Comparison of ENCODE assay signal across 31 mouse cellular contexts in genomic region chr11:70637764-70638163, GRCm38 (mm10). TPM values are rescaled to one million over a fixed set of nuclear protein-coding genes. Genes with fewer than 3 reads are reported as not detected.
DNase-seq lines count a peak whose midpoint lies in the region; ATAC-seq lines count a peak whose summit lies in the region.
"Had no signal": no experiment of that assay in that cellular context is flagged by ENCODE, and none has a peak within 500 bp of the region (broad histone marks: within the 10 kb centered on the region; RNA-seq: fewer than 3 reads in every experiment).

No protein-coding gene starts in this region.

- no peak for DNase-seq in heart, postnatal 36 days
- DNase-seq in liver, embryonic 13.5 days, result no peak
- DNase-seq in kidney, postnatal 36 days, result no peak
- DNase-seq in spleen, postnatal 36 days (ENCODE audit: low spot score in 2 of 2), result no peak
- DNase-seq: adrenal gland, postnatal 10 days; adrenal gland, postnatal 36 days; cerebellum, adult 2 months; cerebellum, adult 9-11 months; cerebellum, postnatal 36 days; gastrocnemius, postnatal 10 days; gastrocnemius, postnatal 36 days; heart, adult 2 months had no signal

- H3K27me3 ChIP-seq in heart, embryonic 15.5 days, result no peaks in the 10 kb centered on the region
- no peaks in the 10 kb centered on the region for H3K27me3 ChIP-seq in megakaryocyte, embryonic 14.5 days (replicated peaks)
- H3K27me3 ChIP-seq in liver, embryonic 13.5 days, result no peaks in the 10 kb centered on the region
- H3K27me3 ChIP-seq in liver, embryonic 16.5 days (ENCODE audit: control insufficient read depth, insufficient read depth, low read depth, low read length), result no peaks in the 10 kb centered on the region
- H3K27me3 ChIP-seq: forebrain, embryonic 13.5 days; Patski had no signal

- peaks cover 9% of the 10 kb centered on the region for H3K4me1 ChIP-seq in heart, embryonic 15.5 days (replicated peaks)
- H3K4me1 ChIP-seq in megakaryocyte, embryonic 14.5 days, result peaks cover 79% of the 10 kb centered on the region
- H3K4me1 ChIP-seq in liver, embryonic 13.5 days (replicated peaks), result peaks cover 57% of the 10 kb centered on the region
- peaks cover 26% of the 10 kb centered on the region for H3K4me1 ChIP-seq in liver, embryonic 16.5 days (ENCODE audit: control insufficient read depth, low read depth, low read length)
- H3K4me1 ChIP-seq: forebrain, embryonic 10.5 days; forebrain, embryonic 13.5 days had no signal

- 0 out of 2 replicates have a peak overlapping the region, but pooled peaks have one; percentile 46 for H3K27ac ChIP-seq in heart, embryonic 15.5 days
- H3K27ac ChIP-seq in liver, embryonic 13.5 days, result peak overlapping the region; percentile 89
- H3K27ac ChIP-seq in liver, embryonic 16.5 days (ENCODE audit: low read length), result peak overlapping the region; percentile 84; the same call in 1 of the 2 replicates
- H3K27ac ChIP-seq: forebrain, embryonic 10.5 days; forebrain, embryonic 13.5 days; heart, adult 2 months; hindbrain, embryonic 14.5 days; hindbrain, postnatal 0 days had no signal

- H3K4me3 ChIP-seq in heart, embryonic 15.5 days, result no peak overlapping the region
- peak overlapping the region; percentile 93 for H3K4me3 ChIP-seq in megakaryocyte, embryonic 14.5 days (replicated peaks)
- no peak overlapping the region for H3K4me3 ChIP-seq in liver, embryonic 13.5 days (replicated peaks)
- H3K4me3 ChIP-seq in liver, embryonic 16.5 days (ENCODE audit: low read depth, low read length), result no peak overlapping the region
- H3K4me3 ChIP-seq: forebrain, embryonic 10.5 days; forebrain, embryonic 13.5 days; heart, adult 2 months; heart, embryonic 10.5 days had no signal

- 96% methylated on average over 1 of the region's 1 CpGs for WGBS in heart, embryonic 15.5 days
- WGBS in liver, embryonic 13.5 days (ENCODE audit: insufficient replicate concordance), result 70% methylated on average over 1 of the region's 1 CpGs
- 81% methylated on average over 1 of the region's 1 CpGs for WGBS in liver, embryonic 16.5 days (ENCODE audit: insufficient replicate concordance)

- H3K9ac ChIP-seq in heart, embryonic 15.5 days, result no peak overlapping the region
- H3K9ac ChIP-seq in liver, embryonic 13.5 days, result peak overlapping the region; percentile 67
- no peak overlapping the region for H3K9ac ChIP-seq in liver, embryonic 16.5 days (ENCODE audit: low read depth, low read length)
- H3K9ac ChIP-seq: forebrain, embryonic 13.5 days; hindbrain, embryonic 14.5 days had no signal

- no peak for ATAC-seq in heart, embryonic 15.5 days (replicated peaks; ENCODE audit: insufficient number of reproducible peaks, insufficient read depth, low FRiP score, low read depth)
- no peak for ATAC-seq in megakaryocyte, adult 5-6 weeks (ENCODE audit: poor library complexity, severe bottlenecking)
- ATAC-seq in liver, embryonic 13.5 days (ENCODE audit: low read depth), result no peak
- no peak for ATAC-seq in liver, embryonic 16.5 days (ENCODE audit: low read depth)
- ATAC-seq: forebrain, embryonic 13.5 days; forebrain, embryonic 16.5 days; hindbrain, postnatal 0 days; inflammation-experienced regulatory T-cells, adult 6 months; Patski had no signal

- intact Hi-C loops in heart, postnatal 36 days (cut with DNase I), result no loop called here

- no peaks in the 10 kb centered on the region for H3K9me3 ChIP-seq in heart, embryonic 15.5 days (replicated peaks)
- H3K9me3 ChIP-seq in megakaryocyte, embryonic 14.5 days, result no peaks in the 10 kb centered on the region
- no peaks in the 10 kb centered on the region for H3K9me3 ChIP-seq in liver, embryonic 13.5 days (replicated peaks)
- H3K9me3 ChIP-seq in liver, embryonic 16.5 days (replicated peaks; ENCODE audit: control insufficient read depth, low read length), result no peaks in the 10 kb centered on the region
- H3K9me3 ChIP-seq: forebrain, embryonic 10.5 days; forebrain, embryonic 13.5 days; heart, embryonic 10.5 days had no signal

- no peaks in the 10 kb centered on the region for H3K36me3 ChIP-seq in heart, embryonic 15.5 days
- H3K36me3 ChIP-seq in megakaryocyte, embryonic 14.5 days (replicated peaks; ENCODE audit: low read length), result peaks cover 41% of the 10 kb centered on the region
- H3K36me3 ChIP-seq in liver, embryonic 13.5 days, result no peaks in the 10 kb centered on the region
- no peaks in the 10 kb centered on the region for H3K36me3 ChIP-seq in liver, embryonic 16.5 days (ENCODE audit: control insufficient read depth, insufficient read depth)

- no peak overlapping the region for H3K4me2 ChIP-seq in heart, embryonic 15.5 days
- H3K4me2 ChIP-seq in liver, embryonic 13.5 days, result peak overlapping the region; percentile 65; the same call in 1 of the 2 replicates
- H3K4me2 ChIP-seq in liver, embryonic 16.5 days (ENCODE audit: low read depth, low read length), result no peak overlapping the region
- H3K4me2 ChIP-seq: forebrain, embryonic 13.5 days; hindbrain, embryonic 14.5 days had no signal

RNA-seq across cellular contexts. Expression of gene Gp1ba, which starts 1.2 kb away (rescaled TPM):
- polyA plus RNA-seq in heart, embryonic 15.5 days (2015; fragmentation: Nextera tagmentation; extraction: Ambion mirVana), result 0.62 and 0.67 TPM in 2 replicates
- under 1 TPM; 0.16 to 0.17 TPM for total RNA-seq in heart, postnatal 36 days (2021)
- polyA plus RNA-seq in megakaryocyte, embryonic 14.5 days (2012; ENCODE audit: insufficient read depth, low replicate concordance), result 898 and 1,061 TPM in 2 replicates
- total RNA-seq in megakaryocyte, adult 5-6 weeks (2015), result 0.20 and 0.23 TPM in 2 replicates
- total RNA-seq in megakaryocyte, adult 5-6 weeks (2017), result 0.04 TPM in 1 of 2 replicates, not detected in the other
- 2.8 and 4.7 TPM in 2 replicates for polyA plus RNA-seq in liver, embryonic 13.5 days (2015; fragmentation: Nextera tagmentation; extraction: Ambion mirVana)
- 2.3 and 3.9 TPM in 2 replicates for polyA plus RNA-seq in liver, embryonic 16.5 days (2015; fragmentation: Nextera tagmentation; extraction: Ambion mirVana)
- total RNA-seq: gastrocnemius, postnatal 36 days; granulocyte monocyte progenitor cell, adult 5-6 weeks; hindbrain, postnatal 0 days had no signal
- polyA plus RNA-seq: cerebellum, adult 2 months; cortical plate, adult 2 months had no signal

RNA-seq across cellular contexts. Expression of gene Rnf167, which starts 9.3 kb away (rescaled TPM):
- 75.1 and 81.2 TPM in 2 replicates for polyA plus RNA-seq in heart, embryonic 15.5 days (2015; fragmentation: Nextera tagmentation; extraction: Ambion mirVana)
- 10 to 100 TPM; 52.5 to 57.9 TPM for total RNA-seq in heart, postnatal 36 days (2021)
- 102 and 125 TPM in 2 replicates for polyA plus RNA-seq in megakaryocyte, embryonic 14.5 days (2012; ENCODE audit: insufficient read depth, low replicate concordance)
- total RNA-seq in megakaryocyte, adult 5-6 weeks (2015), result 75.6 and 82.1 TPM in 2 replicates
- total RNA-seq in megakaryocyte, adult 5-6 weeks (2017), result 57.4 and 60.0 TPM in 2 replicates
- polyA plus RNA-seq in liver, embryonic 13.5 days (2015; fragmentation: Nextera tagmentation; extraction: Ambion mirVana), result 74.2 and 81.0 TPM in 2 replicates
- 76.4 and 79.6 TPM in 2 replicates for polyA plus RNA-seq in liver, embryonic 16.5 days (2015; fragmentation: Nextera tagmentation; extraction: Ambion mirVana)

RNA-seq across cellular contexts. Expression of gene Slc25a11, which starts 9.5 kb away (rescaled TPM):
- polyA plus RNA-seq in heart, embryonic 15.5 days (2015; fragmentation: Nextera tagmentation; extraction: Ambion mirVana), result 279 TPM in 2 replicates
- 100 to 1,000 TPM; 570 to 607 TPM for total RNA-seq in heart, postnatal 36 days (2021)
- 15.7 and 78.7 TPM in 2 replicates for polyA plus RNA-seq in megakaryocyte, embryonic 14.5 days (2012; ENCODE audit: insufficient read depth, low replicate concordance)
- total RNA-seq in megakaryocyte, adult 5-6 weeks (2015), result 78.9 and 93.0 TPM in 2 replicates
- total RNA-seq in megakaryocyte, adult 5-6 weeks (2017), result 63.4 and 66.1 TPM in 2 replicates
- 72.8 and 73.8 TPM in 2 replicates for polyA plus RNA-seq in liver, embryonic 13.5 days (2015; fragmentation: Nextera tagmentation; extraction: Ambion mirVana)
- polyA plus RNA-seq in liver, embryonic 16.5 days (2015; fragmentation: Nextera tagmentation; extraction: Ambion mirVana), result 74.5 and 79.2 TPM in 2 replicates

RNA-seq across cellular contexts. Expression of gene Pfn1, which starts 16.7 kb away (rescaled TPM):
- polyA plus RNA-seq in heart, embryonic 15.5 days (2015; fragmentation: Nextera tagmentation; extraction: Ambion mirVana), result 1,318 and 1,359 TPM in 2 replicates
- 100 to 1,000 TPM; 283 to 296 TPM for total RNA-seq in heart, postnatal 36 days (2021)
- polyA plus RNA-seq in megakaryocyte, embryonic 14.5 days (2012; ENCODE audit: insufficient read depth, low replicate concordance), result 9,580 and 14,702 TPM in 2 replicates
- 1,800 and 1,907 TPM in 2 replicates for total RNA-seq in megakaryocyte, adult 5-6 weeks (2015)
- total RNA-seq in megakaryocyte, adult 5-6 weeks (2017), result 869 and 896 TPM in 2 replicates
- 1,347 and 1,531 TPM in 2 replicates for polyA plus RNA-seq in liver, embryonic 13.5 days (2015; fragmentation: Nextera tagmentation; extraction: Ambion mirVana)
- polyA plus RNA-seq in liver, embryonic 16.5 days (2015; fragmentation: Nextera tagmentation; extraction: Ambion mirVana), result 899 and 965 TPM in 2 replicates

RNA-seq across cellular contexts. Expression of gene Chrne, which starts 18.7 kb away (rescaled TPM):
- polyA plus RNA-seq in heart, embryonic 15.5 days (2015; fragmentation: Nextera tagmentation; extraction: Ambion mirVana), result 0.30 TPM in 1 of 2 replicates, not detected in the other
- total RNA-seq in heart, postnatal 36 days (2021), result not detected
- 0.83 TPM in 1 of 2 replicates, not detected in the other for polyA plus RNA-seq in megakaryocyte, embryonic 14.5 days (2012; ENCODE audit: insufficient read depth, low replicate concordance)
- total RNA-seq in megakaryocyte, adult 5-6 weeks (2015), result 0.36 TPM in 1 of 2 replicates, not detected in the other
- total RNA-seq in megakaryocyte, adult 5-6 weeks (2017), result 0.41 and 1.2 TPM in 2 replicates
- not detected in 2 replicates for polyA plus RNA-seq in liver, embryonic 13.5 days (2015; fragmentation: Nextera tagmentation; extraction: Ambion mirVana)
- not detected in 2 replicates for polyA plus RNA-seq in liver, embryonic 16.5 days (2015; fragmentation: Nextera tagmentation; extraction: Ambion mirVana)
- total RNA-seq: adrenal gland, postnatal 36 days; ES-E14; granulocyte monocyte progenitor cell, adult 5-6 weeks; heart, adult 2 months; heart, postnatal 25 days had no signal
- polyA plus RNA-seq: embryonic facial prominence, embryonic 11.5 days; forebrain, embryonic 10.5 days; forebrain, embryonic 13.5 days; heart, adult 2 months; heart, embryonic 10.5 days; heart, embryonic 16.5 days; hindbrain, embryonic 11.5 days; hindbrain, embryonic 14.5 days; Patski had no signal

Comparison
In these comparisons a context has a peak if more than half of its experiments do, and no peak if none do; other contexts are left out.
1. RNA of gene Gp1ba, which starts 1.2 kb away (polyA plus RNA-seq): 898 to 1,061 TPM in megakaryocyte, embryonic 14.5 days; 2.3 to 3.9 TPM in liver, embryonic 16.5 days, 2.8 to 4.7 TPM in liver, embryonic 13.5 days and 0.62 to 0.67 TPM in heart, embryonic 15.5 days; every median in the first group is over 100 times any median in the second.
2. Peak in every context shown above with its lines, with median percentiles within 50 percentile points of each other: H3K27ac ChIP-seq.